Mouse (Mus musculus): ENCODE results near the gene Pla2g6.

Pla2g6 gene

DNA sequence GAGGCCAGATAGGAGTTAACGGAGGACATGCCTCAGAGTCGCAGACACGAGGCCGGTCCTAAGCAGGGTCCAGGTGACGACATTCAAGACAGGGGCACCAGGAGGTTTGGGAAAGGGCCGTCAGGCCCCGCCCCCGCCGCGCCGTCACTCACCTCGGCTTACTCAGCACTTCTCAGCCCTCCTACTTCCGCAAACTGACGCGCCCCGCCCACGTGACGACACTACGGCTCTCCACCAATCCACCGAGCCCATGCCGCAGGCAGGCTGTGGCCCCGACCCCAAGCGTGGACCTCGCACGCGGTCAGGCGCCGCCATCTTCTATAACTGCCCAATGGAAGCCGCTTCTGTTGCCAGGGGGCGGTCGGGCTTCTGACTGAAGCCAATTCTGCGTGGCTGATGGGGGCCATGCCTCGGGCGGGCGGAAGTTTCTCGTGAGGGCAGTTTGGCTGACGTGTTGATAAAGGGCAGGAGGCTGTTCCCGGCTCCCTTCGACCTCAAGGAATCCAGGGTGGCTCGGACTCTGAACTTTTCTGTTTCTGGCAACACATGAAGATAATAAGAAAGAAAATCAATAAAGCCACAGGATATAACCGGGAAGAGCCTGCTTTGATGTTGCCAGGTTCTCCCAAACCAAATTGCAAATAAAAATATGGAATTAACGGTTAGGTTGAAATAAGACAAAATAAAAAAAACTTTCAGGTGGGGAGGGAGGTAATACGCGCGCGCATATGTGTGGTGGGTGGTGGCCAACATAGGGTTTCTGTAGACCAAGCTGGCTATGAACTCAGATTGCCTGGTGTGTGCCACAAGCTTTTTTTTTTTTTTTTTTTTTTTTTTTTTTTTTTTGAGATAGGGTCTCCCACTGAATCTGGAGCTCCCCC, at the start of gene Pla2g6:
Pla2g6 (minus strand) TSS at position 333 of the 881 bp plus-strand sequence.
- peak; percentile 93 for DNase-seq (ENCODE audit: low spot score)

DNA sequence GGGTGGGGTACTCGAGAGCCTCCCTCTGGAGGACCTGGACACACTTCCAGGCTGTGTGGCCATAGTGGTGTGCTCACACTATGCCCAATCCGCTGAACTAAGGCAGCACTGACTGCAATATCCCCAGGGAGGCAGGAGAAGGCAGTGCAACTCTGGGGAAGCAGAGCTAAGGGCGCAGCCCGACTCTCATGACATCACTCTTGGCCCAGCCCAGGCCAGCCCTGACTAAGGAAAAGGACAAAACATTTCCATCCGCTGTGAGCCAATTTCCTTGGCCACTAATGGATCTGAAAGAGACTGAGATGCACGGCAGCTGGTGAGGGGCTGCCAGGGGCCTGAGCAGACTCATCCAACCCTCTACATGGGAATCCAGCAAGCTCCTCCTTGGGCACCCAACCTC, 49.5 kb upstream of the Pla2g6 start:
- DNase-seq (ENCODE audit: low spot score), result no peak

DNA sequence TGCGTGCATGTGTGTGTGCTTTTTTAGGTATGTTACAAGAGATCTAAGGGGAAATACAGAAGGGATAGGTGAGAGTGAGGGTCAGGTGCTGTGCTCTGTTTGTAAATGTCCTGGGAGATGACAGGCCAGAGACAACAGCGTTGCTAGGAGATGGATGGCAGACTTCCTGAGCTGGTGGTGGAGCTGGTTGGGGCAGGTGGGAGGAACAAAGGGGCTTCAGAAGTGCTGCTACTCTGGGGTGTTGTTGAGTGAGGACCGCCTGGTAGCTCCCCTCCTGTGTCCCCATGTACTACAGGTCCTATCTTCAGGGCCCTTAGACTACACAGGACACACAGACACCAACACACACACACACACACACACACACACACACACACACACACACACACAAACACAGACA, 46.6 kb upstream of the Pla2g6 start:
- DNase-seq (ENCODE audit: low spot score), result no peak

DNA sequence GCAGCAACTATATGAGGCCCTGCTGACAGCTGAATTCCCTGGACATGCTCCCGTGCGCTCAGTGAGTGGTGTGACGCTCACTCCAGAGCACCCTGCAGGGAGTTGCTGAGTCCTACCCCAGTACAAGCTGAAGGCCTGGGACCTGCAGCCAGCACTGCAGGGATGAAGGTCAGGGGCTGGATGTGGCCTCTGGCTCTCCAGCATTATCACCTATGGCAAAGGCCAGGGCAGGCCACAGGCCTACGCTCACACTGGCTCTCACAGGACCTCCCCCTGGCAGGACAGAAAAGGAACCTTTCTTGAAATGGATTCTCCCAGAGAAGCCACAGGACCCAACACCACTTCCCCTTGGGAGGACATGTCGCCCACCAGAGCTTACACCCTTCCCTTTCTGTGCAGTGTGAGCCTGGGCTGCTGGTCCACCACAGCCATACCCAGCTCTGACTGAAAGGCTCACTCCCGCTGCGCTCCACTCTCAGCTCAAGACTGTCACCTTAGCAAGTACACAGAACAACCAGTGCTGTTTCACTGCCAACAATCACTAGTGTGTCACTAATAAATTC, 42.2 kb upstream of the Pla2g6 start:
- no peak for DNase-seq (ENCODE audit: low spot score)

DNA sequence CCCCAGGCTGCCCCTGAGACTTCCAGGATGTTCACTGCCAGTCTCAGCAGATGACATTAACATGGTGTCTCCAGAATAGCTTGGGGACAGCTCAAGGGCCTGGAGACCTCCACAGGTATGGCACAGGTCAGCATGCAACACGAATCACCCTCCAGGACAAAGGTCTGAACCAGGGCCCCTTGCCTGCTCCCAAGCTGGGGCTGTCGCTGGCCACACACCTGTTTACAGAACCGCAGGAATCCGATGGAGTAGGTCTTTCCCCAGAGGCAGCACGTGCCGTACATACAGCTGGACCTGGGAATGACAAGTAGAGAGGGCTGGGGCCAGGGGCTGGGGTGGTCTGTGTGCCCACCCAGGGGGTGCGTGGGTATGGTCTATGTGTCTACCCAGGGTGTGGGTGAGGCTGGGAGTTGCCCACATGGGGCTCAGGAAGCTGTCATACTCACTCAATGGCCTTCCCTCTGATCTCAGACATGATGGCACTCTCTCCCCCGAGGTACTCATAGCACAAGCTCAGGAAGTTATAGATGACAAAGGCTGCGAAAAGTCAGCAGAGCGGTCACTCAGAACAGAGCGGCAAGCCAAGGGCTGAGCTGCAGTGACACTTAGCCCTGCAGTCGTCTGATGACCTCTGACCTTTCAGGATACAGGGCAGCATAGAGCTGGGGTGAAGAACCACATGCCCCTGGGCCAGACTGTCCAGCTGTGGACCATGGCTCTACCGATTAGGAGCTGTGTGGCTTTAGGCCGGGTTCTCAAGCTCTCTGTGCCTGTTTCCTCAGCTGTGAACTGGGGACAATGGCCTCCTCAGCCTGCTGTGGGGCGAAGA, 41.5 kb upstream of the Pla2g6 start:
- no peak for DNase-seq (ENCODE audit: low spot score)

DNA sequence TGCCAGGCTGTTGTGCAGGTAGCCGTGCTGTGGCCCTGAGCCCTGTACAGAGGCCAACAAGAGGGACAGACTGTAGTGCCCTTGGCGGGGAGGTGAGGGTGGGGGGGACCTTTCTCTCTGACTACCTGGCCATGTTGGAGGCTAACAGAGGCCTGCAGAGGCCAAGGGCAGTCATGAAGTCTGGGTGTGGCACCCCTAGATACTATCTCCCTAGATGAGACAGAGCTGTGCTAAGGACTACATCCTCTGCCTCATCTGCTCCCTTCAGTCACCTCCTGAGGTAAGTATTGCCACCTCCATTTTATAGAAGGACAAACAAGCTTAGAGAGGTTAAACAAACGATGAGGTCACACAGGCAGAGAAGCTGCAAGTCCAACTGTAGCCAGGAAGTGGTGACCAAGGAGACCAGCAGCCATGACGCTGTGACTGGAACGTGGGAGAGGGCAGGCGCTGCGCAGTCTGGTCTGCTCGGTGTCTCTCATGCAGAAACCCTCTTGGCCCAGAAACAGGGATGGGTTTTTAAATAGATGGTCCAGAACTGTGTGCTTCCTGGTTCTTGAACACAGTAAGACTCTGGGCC, 40.8 kb upstream of the Pla2g6 start:
- DNase-seq (ENCODE audit: low spot score), result no peak

DNA sequence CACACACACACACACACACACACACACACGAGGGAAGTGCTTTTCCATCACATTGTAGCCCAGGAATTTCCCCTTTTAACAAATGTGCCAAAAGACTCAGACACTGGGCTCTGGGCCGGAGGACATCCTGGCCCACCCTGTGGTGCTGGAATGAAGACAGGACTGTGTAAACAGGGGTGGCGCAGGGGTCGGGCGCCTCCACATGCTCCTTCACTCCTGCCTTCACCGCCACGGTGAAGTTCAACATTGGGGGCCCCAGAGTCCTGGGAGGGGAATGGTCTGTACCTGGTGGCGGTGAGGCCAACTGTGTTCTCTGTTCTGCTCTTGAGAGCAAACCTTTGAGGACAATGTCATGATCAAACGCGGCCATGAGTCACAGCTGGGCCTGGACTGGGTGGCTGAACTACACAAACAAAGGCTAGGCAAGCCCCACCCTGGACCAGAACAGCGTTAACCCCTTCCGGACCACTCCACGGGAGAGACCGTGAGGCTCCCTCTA, 40.2 kb upstream of the Pla2g6 start:
- peak; percentile 24 for DNase-seq (ENCODE audit: low spot score)

DNA sequence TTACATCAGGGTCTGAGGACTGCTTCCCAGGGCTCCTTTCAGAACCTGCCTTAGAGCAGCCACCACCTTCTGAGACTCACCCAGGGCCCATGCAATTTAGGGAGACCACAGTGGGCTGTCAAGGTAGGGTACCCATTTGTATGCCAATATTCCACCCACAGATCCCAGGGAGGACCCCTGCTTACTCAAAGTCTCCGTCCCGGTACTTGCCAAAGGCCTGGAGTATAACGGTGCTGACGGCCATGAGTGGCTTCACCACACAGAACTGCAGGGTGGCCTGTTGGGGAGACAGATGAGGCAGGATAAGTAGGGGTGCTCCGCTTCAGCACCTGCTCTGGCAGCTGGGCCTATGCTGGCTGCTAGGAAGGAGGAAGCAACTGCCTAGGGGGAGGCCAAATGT, 38.2 kb upstream of the Pla2g6 start:
- no peak for DNase-seq (ENCODE audit: low spot score)

DNA sequence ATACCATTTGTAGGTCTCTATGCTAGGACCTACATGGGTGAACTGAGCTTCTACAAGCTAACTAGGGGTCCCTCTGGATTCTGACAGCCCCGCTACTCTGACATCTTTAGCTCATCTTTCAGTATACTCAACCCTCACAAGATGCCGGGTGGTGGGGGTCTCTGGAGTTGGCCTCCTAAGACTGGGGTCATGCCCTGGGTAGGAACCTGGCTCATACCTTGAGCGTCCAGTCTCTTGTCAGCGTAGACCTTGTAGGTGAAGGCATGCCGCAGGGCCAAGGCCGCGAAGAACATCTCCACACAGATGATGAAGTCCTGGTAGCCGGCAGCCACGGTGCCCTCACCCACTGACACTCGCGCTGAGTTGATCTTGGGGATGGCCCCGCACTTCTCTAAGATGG, 36.9 kb upstream of the Pla2g6 start:
- no peak for DNase-seq (ENCODE audit: low spot score)

DNA sequence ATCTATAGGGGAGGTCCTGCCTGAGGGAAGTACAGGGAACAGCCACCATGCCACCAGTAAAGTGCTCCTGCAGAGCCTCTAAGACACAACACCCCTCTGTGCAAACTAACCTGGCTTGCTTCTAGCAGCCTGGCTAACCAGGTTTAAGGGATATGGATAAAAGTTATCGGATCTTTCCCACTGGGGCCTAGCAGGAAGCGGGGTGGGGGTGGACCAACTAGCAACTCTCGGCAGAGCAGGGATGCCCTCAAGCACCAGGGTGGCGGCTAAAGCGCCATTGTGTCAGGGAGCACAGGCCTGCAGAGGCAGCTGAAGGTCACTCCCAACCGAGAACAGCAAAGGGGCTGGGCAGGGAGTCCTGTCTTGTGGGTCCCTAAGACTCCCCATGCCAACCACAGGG, 35.9 kb upstream of the Pla2g6 start:
- DNase-seq (ENCODE audit: low spot score), result no peak

DNA sequence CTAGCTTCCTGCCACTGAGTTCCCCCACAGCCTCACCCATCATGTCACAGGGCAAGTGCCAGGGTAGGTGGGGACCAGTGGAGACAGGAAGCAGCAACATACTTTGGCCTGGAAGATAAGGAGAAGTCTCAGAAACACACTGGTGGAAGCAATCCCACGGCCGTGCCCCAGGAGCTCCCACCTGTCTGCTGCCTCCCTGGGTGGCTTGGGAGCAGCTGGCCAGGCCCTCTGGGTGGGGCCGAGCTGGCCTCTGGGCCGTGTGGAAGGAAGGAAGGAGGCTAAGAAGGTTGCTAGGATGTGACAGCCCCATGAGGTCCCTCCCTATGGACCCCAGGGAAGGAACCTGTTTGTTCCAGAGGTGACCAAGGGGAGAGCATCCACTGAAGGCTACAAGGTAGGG, 32.8 kb upstream of the Pla2g6 start:
- DNase-seq (ENCODE audit: low spot score), result no peak

DNA sequence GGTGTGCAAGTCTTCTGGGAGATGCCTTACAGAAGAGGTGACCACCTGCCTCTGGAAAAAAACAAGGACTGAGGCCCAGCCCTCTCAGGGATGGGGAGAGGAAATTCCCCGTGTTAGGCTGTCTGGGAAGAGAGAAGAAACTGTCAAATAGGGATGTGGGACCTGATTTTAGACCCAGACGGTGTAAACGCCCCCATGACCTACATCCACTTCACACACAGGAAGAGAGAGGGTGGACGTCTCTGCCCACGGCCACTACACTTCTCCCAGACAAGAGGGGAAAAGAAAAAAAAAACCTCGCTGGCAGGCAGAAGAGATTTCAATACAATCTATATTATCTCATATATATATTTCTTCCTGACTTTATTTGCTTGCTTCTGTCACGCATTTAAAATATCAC, 32.2 kb upstream of the Pla2g6 start:
- DNase-seq (ENCODE audit: low spot score), result no peak

DNA sequence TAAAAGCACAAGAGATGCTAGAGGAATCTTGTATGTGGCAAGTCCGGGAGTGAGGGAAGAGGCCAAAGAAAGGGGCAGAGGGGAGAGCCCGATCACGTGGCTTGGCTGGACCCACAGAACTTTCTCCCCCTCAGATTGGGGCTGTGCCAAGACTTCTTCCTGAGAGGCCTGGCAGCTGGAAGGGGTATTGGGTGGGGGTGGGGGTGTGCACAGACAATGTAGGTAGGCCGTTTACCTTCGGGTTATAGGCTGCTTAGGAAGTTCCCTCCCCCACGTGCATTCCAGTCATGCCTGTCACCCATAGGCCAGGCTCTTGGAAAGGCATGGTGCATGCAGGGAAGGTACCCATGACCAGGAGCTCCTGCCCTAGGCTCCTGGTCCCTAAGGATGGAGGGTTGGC, 31.8 kb upstream of the Pla2g6 start:
- no peak for DNase-seq (ENCODE audit: low spot score)

DNA sequence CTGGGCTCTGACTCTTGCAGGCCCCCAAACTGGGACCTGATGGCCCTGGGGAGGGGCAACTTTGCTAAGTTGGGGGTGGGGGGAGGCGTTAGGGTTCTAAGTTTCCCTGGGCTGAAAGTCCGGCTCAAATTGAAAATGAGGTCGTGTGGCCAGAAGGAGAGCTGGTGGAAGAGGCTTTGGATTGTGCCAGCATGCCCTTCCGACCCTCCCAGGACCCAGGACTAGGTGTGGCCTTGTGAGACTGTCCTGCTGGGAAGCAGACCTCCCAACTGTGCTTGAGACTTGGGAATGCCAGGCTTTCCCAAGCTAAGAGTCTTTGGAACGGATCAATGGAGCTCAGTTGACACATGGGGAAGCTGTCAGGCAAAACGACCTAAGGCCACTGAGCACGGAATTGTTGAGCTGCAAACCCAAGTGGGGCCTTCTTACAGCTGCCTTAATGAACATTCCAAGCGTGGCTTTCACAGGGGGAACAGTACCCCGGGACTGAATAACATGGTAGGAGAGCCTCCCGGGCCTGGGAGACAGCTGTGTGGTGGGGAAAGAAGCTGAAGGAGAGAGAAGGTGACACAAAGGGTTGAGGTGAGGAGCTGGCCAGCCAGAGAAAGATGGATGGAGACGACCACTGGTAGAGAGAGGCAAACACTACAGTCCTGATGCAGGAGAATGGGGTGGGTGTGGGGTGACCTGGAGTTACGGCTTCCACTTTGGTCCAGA, 29.9 kb upstream of the Pla2g6 start:
- no peak for DNase-seq (ENCODE audit: low spot score)

DNA sequence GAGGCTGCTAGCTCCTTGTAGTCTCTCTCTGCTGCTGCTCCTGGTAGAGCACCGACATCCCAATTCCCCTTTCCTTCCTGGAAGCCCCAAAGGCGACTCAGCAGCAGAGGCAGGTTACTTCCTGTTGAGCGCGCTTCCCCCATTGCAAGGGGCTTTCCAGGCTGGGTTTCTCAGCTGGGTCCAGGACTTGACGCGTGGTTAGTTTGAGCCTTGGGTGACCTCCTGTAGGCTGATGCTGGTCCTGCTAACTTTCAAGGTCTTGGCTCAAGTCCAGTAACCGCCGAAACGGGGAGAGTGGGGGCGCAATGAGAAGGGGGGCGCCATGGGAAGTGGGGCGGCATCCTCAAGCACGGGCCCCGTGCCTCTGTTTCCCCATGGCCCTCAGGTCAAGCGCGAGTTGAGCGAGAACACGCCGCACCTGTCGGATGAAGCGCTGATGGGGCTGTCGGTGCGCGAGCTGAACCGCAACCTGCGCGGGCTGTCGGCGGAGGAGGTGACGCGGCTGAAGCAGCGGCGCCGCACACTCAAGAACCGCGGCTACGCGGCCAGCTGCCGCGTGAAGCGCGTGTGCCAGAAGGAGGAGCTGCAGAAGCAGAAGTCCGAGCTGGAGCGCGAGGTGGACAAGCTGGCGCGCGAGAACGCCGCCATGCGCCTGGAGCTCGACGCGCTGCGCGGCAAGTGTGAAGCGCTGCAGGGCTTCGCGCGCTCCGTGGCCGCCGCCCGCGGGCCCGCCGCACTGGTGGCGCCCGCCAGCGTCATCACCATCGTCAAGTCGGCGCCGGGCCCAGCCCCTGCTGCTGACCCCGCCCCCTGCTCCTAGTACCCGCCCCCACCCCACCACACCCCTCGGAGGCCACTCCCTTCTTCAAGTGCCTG, 29.1 kb upstream of the Pla2g6 start:
- peak; percentile 30 for DNase-seq (ENCODE audit: low spot score)

DNA sequence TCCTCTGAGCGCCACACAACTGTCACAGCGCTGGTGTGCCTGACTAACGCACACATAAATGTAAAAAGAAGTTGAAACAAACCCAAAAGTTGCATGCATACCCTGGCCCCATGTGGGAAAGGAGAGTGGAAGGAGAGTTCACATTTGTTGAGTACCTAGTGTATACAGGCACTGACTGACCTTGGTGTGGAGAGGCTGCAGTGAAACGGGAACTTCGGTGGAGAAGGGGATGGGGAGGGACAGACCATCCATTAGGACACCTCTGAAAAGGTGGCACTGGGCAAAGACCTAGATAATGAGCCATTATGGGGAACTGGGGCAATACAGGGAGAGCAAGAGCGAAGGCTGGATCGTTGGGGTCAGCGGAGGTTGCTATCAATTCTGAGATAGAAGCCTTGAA, 28.3 kb upstream of the Pla2g6 start:
- DNase-seq (ENCODE audit: low spot score), result no peak

DNA sequence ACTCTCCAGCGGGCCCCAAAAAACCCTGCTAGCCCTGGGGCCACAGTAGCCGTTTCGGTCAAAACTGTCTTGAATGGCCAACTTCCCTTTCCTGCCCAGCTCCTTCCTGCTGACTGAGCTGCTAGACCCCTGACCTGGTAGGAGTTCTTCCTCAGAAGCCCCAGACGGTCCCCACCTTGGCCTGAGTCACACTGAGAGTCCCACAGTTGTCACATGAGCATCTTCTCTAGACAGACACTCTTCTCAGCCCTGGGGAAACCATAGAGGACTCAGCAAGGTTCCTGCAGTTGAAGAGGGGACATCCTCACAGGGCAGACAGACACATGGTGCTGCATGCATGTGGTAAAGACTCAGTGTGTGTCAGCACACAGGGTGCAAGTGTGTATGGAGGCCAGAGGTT, 26.4 kb upstream of the Pla2g6 start:
- no peak for DNase-seq (ENCODE audit: low spot score)

DNA sequence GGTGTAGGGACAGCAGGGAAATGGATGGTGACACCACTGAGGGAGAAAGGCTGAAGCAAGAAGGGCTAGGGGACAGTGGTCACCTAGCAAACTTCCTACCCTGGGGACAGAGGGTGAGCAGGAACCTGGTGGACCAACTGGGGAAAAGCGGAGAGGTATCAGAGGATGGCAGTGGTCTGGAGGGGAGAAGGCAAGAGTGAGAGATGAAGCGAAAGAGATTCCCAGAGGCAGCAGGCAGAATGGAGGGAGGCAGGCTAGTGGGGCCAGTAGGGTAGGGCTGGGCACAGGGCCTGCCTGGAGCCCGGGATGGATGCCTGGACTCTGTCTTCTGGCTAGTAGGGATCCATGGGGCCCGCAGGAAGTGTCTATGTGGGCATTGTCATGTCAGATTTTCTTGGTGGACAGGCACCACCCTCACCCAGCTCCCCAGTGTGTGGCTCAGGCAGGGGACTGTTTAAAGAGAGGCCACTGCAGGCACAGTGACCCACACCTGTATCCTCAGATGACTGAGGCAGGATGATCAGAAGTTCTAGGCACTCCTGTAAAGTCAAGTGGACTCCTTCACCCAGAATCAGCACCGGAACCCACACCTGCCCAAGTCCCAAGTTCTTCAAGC, 25.6 kb upstream of the Pla2g6 start:
- DNase-seq (ENCODE audit: low spot score), result no peak

DNA sequence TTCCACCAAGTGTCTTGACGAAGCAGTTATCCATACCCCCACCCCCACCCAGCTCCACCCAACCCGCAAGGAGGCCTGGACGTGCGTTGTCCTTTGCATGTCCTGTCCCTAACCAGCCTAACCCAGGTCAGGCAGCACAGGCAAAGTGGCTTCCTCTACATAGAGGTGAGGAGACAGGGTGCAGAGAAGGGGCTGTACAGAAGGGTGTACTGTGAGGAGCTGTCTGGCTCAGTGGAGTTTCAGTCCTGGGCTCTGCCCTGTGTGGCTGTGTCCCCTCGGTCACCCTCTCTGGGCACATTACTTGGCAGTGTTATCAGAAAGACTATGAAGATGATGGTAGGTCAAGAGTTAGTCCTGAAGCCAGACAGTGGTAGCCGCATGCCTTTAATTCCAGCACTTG, 24.3 kb upstream of the Pla2g6 start:
- no peak for DNase-seq (ENCODE audit: low spot score)

DNA sequence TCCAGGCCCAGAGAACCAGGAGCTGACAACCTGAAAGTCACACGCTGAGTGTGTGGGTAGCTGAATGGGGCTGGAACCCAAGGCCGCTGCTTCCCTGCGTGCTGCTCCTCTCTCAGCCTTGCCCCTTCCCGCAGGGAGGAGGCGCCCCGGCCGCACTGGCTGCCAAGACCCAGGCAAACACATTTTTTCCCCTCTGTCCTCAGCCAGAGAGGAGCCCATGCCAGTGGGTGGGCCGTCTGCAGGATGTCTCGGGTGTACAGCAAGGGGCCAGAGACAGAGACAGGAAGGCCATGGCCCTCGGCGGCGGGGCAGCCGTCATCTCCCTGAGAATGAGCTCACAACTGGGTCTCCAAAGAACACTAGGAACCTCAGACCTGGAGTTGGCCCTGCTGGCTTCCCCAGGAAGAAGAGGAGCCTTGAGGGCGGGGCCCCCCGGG, 23.2 kb upstream of the Pla2g6 start:
- DNase-seq (ENCODE audit: low spot score), result no peak

Measured in ovary, postnatal 10 days (tissue).